Mouse (Mus musculus) spleen, adult 2 months (tissue): ENCODE results near the gene Cdc34. TPM values are rescaled to one million over a fixed set of nuclear protein-coding genes. Genes with fewer than 3 reads are reported as not detected.

ENCODE experiments used
- DNase-seq, 2 experiments: peaks; one replicate each; pipeline versions ENCODE4 v3.0.0 to v3.0.0-alpha.2; 2012 to 2021; ENCODE audit warnings: low spot score in 2 of 2, low read depth in 1 of 2
- H3K27ac ChIP-seq: fragments of 200-500 bp; 2 replicates; pipeline ENCODE4 v1.5.1; 2012; ENCODE audit warnings: low read length, inconsistent platforms; ENCODE audit not compliant: insufficient read depth
- H3K27me3 ChIP-seq: fragments of 200-500 bp; 2 replicates; pipeline ENCODE4 v1.6.1; 2012; ENCODE audit warnings: mild to moderate bottlenecking, moderate library complexity, low read length, inconsistent platforms; ENCODE audit not compliant: control insufficient read depth, insufficient read depth
- H3K36me3 ChIP-seq: fragments of 200-500 bp; 2 replicates; pipeline ENCODE4 v1.6.1; 2012; ENCODE audit warnings: mild to moderate bottlenecking, low read length, inconsistent platforms; ENCODE audit not compliant: control insufficient read depth, insufficient read depth
- H3K4me1 ChIP-seq: fragments of 200-500 bp; 2 replicates; pipeline ENCODE4 v1.6.1; 2011; ENCODE audit warnings: inconsistent platforms; ENCODE audit not compliant: control insufficient read depth, insufficient read depth, insufficient read length
- H3K4me3 ChIP-seq: fragments of 200-500 bp; 2 replicates; pipeline ENCODE4 v1.5.1; 2011; ENCODE audit warnings: mild to moderate bottlenecking, inconsistent platforms; ENCODE audit not compliant: insufficient read depth, insufficient read length; ENCODE audit errors: extremely low read depth
- CTCF ChIP-seq: fragments of 200-500 bp; IDR thresholded peaks from 2 replicates; pipeline ENCODE4 v1.5.1; 2011; ENCODE audit warnings: mild to moderate bottlenecking, inconsistent platforms; ENCODE audit not compliant: insufficient read depth, insufficient read length, insufficient replicate concordance; ENCODE audit errors: extremely low read depth
- POLR2A ChIP-seq: fragments of 200-500 bp; IDR thresholded peaks from 2 replicates; pipeline ENCODE4 v1.6.1; 2011; ENCODE audit warnings: low read depth, low read length, inconsistent platforms
- WGBS: fragments of 180-500 bp; shearing (Covaris S2); methylation state at CpG from one replicate; pipeline ENCODE4 v1.1.7; 2018; 5-methylcytosine and 5-hydroxymethylcytosine counted together
- polyA plus RNA-seq: library from polyadenylated mRNA; depleted of rRNA; stranded (reverse); fragments of >200 nt; gene quantifications from 2 replicates; pipeline ENCODE4 v1.2.3, GENCODE M21; 2012

Gene Cdc34
- polyA plus RNA-seq, 1 experiment: 119 TPM

- TF ChIP-seq CTCF (peak; percentile 11; the same call in 1 of the 2 replicates), POLR2A (no peak)
Measured at GRCm38 (mm10) chr10:79682916-79683582, 1.1 kb downstream of the Cdc34 start.

GRCm38 (mm10) chr10:79683726-79684640 is 2.0 kb downstream of the Cdc34 start:
- Histone ChIP-seq H3K4me3 (no peak overlapping the region), H3K27ac (no peak overlapping the region), H3K36me3 (peaks cover 31% of the 10 kb centered on the region), H3K4me1 (peaks cover 15% of the 10 kb centered on the region; the same call in 1 of the 2 replicates), H3K27me3 (no peaks in the 10 kb centered on the region)
- WGBS: 79% methylated on average over 6 of the region's 6 CpGs
- DNase-seq: no peak
- TF ChIP-seq CTCF: no peak
- TF ChIP-seq POLR2A: no peak

More at GRCm38 (mm10) chr10:79682916-79683582, 1.1 kb downstream of the Cdc34 start:
- Histone ChIP-seq H3K36me3 (peaks cover 26% of the 10 kb centered on the region), H3K27ac (no peak overlapping the region), H3K27me3 (no peaks in the 10 kb centered on the region), H3K4me1 (peaks cover 15% of the 10 kb centered on the region; the same call in 1 of the 2 replicates), H3K4me3 (peak overlapping the region; percentile 66)
- DNase-seq: peak in 1 of 2 experiments; percentile 45
- 3% methylated on average over 10 of the region's 10 CpGs for WGBS

GRCm38 (mm10) chr10:79684770-79685600 is 3.0 kb downstream of the Cdc34 start:
- no peak for DNase-seq
- H3K4me3 ChIP-seq: no peak overlapping the region
- peaks cover 31% of the 10 kb centered on the region for H3K36me3 ChIP-seq
- no peak overlapping the region for H3K27ac ChIP-seq
- 95% methylated on average over 25 of the region's 25 CpGs for WGBS
- peaks cover 15% of the 10 kb centered on the region; the same call in 1 of the 2 replicates for H3K4me1 ChIP-seq
- TF ChIP-seq CTCF (no peak), POLR2A (no peak)
- no peaks in the 10 kb centered on the region for H3K27me3 ChIP-seq

- peaks cover 31% of the 10 kb centered on the region for H3K36me3 ChIP-seq
- H3K27ac ChIP-seq: no peak overlapping the region
- peaks cover 12% of the 10 kb centered on the region; the same call in 1 of the 2 replicates for H3K4me1 ChIP-seq
- DNase-seq: no peak
- H3K4me3 ChIP-seq: no peak overlapping the region
- 96% methylated on average over 2 of the region's 2 CpGs for WGBS
- TF ChIP-seq CTCF (no peak), POLR2A (no peak)
- no peaks in the 10 kb centered on the region for H3K27me3 ChIP-seq
Measured at GRCm38 (mm10) chr10:79686219-79686618, 4.2 kb downstream of the Cdc34 start.

- Histone ChIP-seq H3K4me3 (no peak overlapping the region), H3K36me3 (peaks cover 31% of the 10 kb centered on the region), H3K27me3 (no peaks in the 10 kb centered on the region), H3K27ac (no peak overlapping the region), H3K4me1 (peaks cover 11% of the 10 kb centered on the region; the same call in 1 of the 2 replicates)
- no peak for DNase-seq
- TF ChIP-seq CTCF: no peak
- TF ChIP-seq POLR2A: no peak
- WGBS: 96% methylated on average over 1 of the region's 1 CpGs
Measured at GRCm38 (mm10) chr10:79686691-79687090, 4.7 kb downstream of the Cdc34 start.

DNA sequence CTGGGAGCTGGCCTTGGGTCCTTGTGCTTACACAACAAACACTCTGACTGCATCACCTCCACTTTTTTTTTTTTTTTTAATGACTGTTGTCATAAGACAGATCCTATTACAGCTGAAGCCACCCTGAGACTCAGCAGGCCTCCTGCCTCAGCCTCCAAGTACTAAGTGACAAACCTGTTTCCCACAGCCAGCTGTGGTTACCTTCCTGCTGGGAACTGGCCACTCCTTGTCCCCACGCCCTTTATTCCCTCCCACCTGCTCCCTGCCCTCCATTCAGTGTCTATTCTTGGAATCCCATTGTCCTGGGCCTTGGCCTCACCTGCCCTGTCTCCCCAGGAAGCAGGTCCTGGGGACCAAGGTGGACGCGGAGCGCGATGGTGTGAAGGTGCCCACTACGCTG is 5.5 kb downstream of the Cdc34 start:
- H3K4me3 ChIP-seq: no peak overlapping the region
- H3K27ac ChIP-seq: no peak overlapping the region
- TF ChIP-seq POLR2A (no peak), CTCF (no peak)
- H3K27me3 ChIP-seq: no peaks in the 10 kb centered on the region
- H3K36me3 ChIP-seq: peaks cover 31% of the 10 kb centered on the region
- WGBS: 95% methylated on average over 6 of the region's 6 CpGs
- H3K4me1 ChIP-seq: peaks cover 11% of the 10 kb centered on the region; the same call in 1 of the 2 replicates
- no peak for DNase-seq
